Mouse (Mus musculus): ENCODE data around the gene Atat1. TPM values are rescaled to one million over a fixed set of nuclear protein-coding genes. Genes with fewer than 3 reads are reported as not detected.

The Atat1 gene
- total RNA-seq, 2 experiments from 2014 or later = 2.8 to 4.2 TPM

- DNase-seq = no peak
These were observed 13.4 kb upstream of the Atat1 start for GRCm38 (mm10) chr17:35923281-35923680.

DNA sequence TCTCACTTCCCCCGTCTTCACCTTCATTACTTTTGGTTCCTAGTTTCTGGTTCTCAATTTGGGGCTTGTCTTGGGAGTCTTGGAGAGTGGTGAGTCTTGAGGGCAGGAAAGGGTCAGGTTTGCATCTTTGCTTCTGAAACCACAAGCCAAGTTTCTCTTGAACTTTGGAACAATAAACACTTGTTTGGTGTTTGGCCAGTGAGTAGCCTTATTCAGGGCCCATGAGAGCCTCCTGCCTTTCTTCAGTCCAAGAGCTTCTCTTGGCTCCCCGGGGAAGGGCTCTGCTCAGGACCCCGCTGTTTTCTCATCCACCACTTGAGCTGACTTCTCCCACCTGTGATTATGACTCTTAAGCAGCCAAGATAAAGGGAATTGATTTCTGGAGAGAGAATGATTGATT is 12.7 kb upstream of the Atat1 start:
- intact Hi-C loops (cut with DNase I) = no loop called here
- H3K27ac ChIP-seq = peak overlapping the region; percentile 29; the same call in 1 of the 2 replicates
- no peak for TF ChIP-seq CTCF (IDR thresholded peaks at IDR 0.05)
- DNase-seq = no peak
- H3K4me3 ChIP-seq = no peak overlapping the region

More at GRCm38 (mm10) chr17:35923281-35923680, 13.4 kb upstream of the Atat1 start:
- intact Hi-C loops (cut with DNase I) = no loop called here
- H3K4me3 ChIP-seq = no peak overlapping the region
- H3K27ac ChIP-seq = no peak overlapping the region; the same call in 1 of the 2 replicates
- no peak for TF ChIP-seq CTCF (IDR thresholded peaks at IDR 0.05)

DNA sequence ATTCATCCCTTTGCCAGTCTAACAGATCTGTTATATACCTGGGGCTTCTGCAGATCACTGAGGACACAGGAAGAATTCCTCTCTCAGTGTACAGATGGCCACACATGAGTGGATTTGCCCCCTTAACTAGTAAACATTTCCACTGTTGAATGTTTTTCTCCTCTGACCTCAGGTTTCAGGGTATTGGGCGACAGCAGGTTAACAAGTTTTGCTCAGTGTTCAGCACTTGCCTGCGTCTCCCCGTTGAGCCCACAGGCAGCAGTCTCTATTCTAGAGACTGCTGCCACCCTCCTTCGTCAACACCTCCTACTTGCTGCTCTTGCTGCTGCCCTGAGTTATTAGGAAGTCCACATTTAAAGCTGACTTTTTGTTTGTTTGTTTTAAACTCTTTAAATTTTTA is 11.8 kb upstream of the Atat1 start:
- intact Hi-C loops (cut with DNase I) = no loop called here
- Histone ChIP-seq H3K4me3 (no peak overlapping the region), H3K27ac (peak overlapping the region; percentile 94; the same call in 1 of the 2 replicates)
- DNase-seq = no peak
- TF ChIP-seq CTCF (IDR thresholded peaks at IDR 0.05) = no peak

DNA sequence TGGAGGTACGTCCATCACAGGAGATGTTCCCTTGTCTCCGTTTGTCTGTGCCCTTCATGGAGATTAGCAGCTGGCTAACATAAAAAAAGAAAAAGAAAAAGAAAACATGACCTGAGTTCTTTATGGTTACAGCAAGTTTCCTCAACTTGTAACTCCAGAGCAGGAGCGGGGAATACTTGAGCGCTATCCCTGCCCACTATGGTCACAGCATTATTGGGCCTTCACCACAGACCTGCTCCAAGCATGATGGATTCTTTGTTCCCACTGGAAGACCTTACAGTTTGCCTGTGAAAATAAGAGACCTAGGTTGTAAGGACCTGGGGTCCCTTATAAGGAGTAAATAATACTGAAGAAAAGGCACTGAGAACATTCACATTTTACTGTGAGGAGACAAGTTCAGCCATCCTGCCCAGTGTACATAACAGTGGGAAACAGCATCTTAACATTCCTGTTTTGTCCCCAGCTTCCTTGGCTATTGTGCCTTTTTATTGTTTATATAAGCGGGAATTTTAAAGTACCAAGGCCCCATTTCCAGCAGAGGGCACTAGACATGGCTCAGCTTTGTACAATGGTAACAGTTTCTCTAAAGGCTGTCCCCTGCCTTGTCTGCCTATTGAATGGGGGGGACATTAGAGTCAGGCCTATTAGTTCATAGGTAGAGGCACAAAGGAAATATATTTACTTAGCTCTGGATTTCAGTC is 11.1 kb upstream of the Atat1 start:
- no peak overlapping the region; the same call in 1 of the 2 replicates for H3K4me3 ChIP-seq
- peak overlapping the region; percentile 94; the same call in 1 of the 2 replicates for H3K27ac ChIP-seq
- DNase-seq = no peak
- intact Hi-C loops (cut with DNase I) = no loop called here
- TF ChIP-seq CTCF (IDR thresholded peaks at IDR 0.05) = peak; percentile 67

GRCm38 (mm10) chr17:35920384-35920783 is 10.5 kb upstream of the Atat1 start:
- Histone ChIP-seq H3K27ac (peak overlapping the region; percentile 94), H3K4me3 (peak overlapping the region; percentile 90)
- intact Hi-C loops (cut with DNase I) = no loop called here
- TF ChIP-seq CTCF (IDR thresholded peaks at IDR 0.05) = no peak
- no peak for DNase-seq

DNA sequence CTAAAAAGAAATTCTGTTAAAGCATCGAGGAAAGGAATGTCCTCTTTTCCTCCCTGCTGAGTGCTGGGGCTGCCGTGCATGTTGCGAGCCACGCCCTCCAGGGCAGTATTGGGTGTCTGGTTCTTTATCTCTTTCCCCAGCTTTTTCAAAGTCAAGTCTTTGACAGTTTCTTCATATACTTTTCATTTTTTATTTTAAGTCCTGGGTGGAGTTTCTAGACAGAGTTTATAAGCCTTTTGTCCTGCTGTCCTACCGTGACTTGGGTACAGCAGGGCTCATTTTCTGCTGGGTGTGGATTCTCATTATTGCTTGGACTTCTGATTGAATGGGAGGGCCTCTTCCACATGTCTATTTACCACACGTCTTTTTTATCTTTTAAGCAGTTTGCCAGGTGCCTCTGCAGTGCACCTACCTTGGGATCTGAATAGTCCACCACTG is 10.0 kb upstream of the Atat1 start:
- intact Hi-C loops (cut with DNase I) = no loop called here
- H3K4me3 ChIP-seq = peak overlapping the region; percentile 90
- no peak for TF ChIP-seq CTCF (IDR thresholded peaks at IDR 0.05)

GRCm38 (mm10) chr17:35919060-35919715 is 9.3 kb upstream of the Atat1 start:
- peak overlapping the region; percentile 94 for H3K27ac ChIP-seq
- DNase-seq = peak; percentile 96
- intact Hi-C loops (cut with DNase I) = no loop called here
- no peak for TF ChIP-seq CTCF (IDR thresholded peaks at IDR 0.05)
- H3K4me3 ChIP-seq = peak overlapping the region; percentile 90

More for the DNA sequence above, 10.0 kb upstream of the Atat1 start:
- H3K27ac ChIP-seq = peak overlapping the region; percentile 94
- no peak for DNase-seq

GRCm38 (mm10) chr17:35918276-35919059 is 8.6 kb upstream of the Atat1 start:
- peak; percentile 52 for DNase-seq
- intact Hi-C loops (cut with DNase I) = no loop called here
- H3K27ac ChIP-seq = peak overlapping the region; percentile 94
- peak overlapping the region; percentile 90 for H3K4me3 ChIP-seq
- TF ChIP-seq CTCF (IDR thresholded peaks at IDR 0.05) = no peak

DNA sequence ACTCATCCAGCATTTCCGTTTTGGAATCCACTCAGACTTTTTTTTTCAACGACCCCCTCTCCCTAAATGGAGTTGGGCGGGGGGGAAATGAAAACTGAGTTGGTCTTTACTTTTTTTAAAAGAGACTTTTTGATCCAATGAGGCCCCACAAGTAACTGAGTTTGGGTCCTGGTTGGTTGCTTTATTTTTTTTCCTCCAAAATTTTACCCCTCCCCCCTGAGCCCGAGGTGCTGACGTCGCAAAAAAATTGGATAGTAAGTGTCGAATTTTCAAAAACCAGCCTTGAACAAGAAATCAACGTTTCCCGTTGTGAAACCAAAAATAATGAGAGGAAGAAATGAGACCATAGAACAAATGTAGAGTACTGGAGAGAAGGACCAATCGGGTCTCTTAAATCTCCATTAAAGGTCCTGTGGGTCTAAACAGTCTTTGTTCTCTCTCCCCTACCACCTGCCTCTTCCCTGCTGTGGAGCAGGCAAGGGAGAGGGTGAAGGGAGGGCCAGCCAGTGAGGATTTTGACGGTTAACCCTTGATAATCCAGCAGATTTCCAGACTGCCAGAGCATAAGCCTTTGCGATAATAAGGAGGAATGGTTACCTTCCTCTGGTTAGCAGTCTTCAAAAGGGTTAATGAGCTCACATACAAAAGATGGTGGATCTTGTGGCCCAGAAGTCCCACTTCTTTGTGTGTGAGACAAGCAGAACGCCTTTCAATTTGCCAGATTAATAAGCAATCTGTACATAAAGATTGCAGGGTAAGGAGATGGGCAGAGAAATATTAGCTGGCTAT is 7.8 kb upstream of the Atat1 start:
- H3K4me3 ChIP-seq = peak overlapping the region; percentile 90
- TF ChIP-seq CTCF (IDR thresholded peaks at IDR 0.05) = no peak
- peak; percentile 48 for DNase-seq
- H3K27ac ChIP-seq = peak overlapping the region; percentile 94
- intact Hi-C loops (cut with DNase I) = loop anchor here (2.0 kb wide), 1 partner anchor 81 kb away; no protein-coding TSS in a partner anchor

GRCm38 (mm10) chr17:35917143-35917462 is 7.2 kb upstream of the Atat1 start:
- DNase-seq = peak; percentile 57
- H3K27ac ChIP-seq = peak overlapping the region; percentile 94
- TF ChIP-seq CTCF (IDR thresholded peaks at IDR 0.05) = no peak
- H3K4me3 ChIP-seq = peak overlapping the region; percentile 90
- intact Hi-C loops (cut with DNase I) = loop anchor here (2.0 kb wide), 1 partner anchor 80 kb away; no protein-coding TSS in a partner anchor

- peak within 1 kb of the TSS; percentile 98 for H3K27ac ChIP-seq
- intact Hi-C loops (cut with DNase I) = loop anchor here (2.0 kb wide), 1 partner anchor 80 kb away; no protein-coding TSS in a partner anchor
- TF ChIP-seq CTCF (IDR thresholded peaks at IDR 0.05) = peak; percentile 71
- H3K4me3 ChIP-seq = peak within 1 kb of the TSS; percentile 90
- peak; percentile 99 for DNase-seq
These were observed 6.6 kb upstream of the Atat1 start, which contains the start of the genes Mrps18b and Ppp1r10 for GRCm38 (mm10) chr17:35916297-35917142. Gene Mrps18b, minus strand, starts transcription at chr17:35916389. Gene Ppp1r10, plus strand, starts transcription at chr17:35916434.

Data from gastrocnemius, adult 2 months (tissue).